Mouse (Mus musculus) heart, embryonic 14.5 days (tissue): ENCODE measurements around the gene Rtbdn. TPM values are rescaled to one million over a fixed set of nuclear protein-coding genes. Genes with fewer than 3 reads are reported as not detected.
"Not testable (repeated sequence)": the region's sequence is repeated elsewhere in the genome, so short reads cannot be mapped to it uniquely, and the experiment has no call there.

Experiments used
- ATAC-seq: fragments of 200-750 bp; cut with Nextera tagmentation; 2 replicates; pipeline ENCODE4 v1.8.0; 2017; ENCODE audit warnings: low read depth, moderate TSS enrichment; ENCODE audit not compliant: insufficient number of reproducible peaks, insufficient read depth, low FRiP score
- H3K27ac ChIP-seq, 2 experiments: fragments of 200-500 bp in 1 of 2; fragments of 300-500 bp in 1 of 2; sonication (generic) in 1 of 2; replicated peaks in 1 of 2; 2 replicates each; pipeline ENCODE4 v1.5.1; 2012 to 2014; ENCODE audit warnings: low read depth in 2 of 2, low read length in 2 of 2, control low read depth in 1 of 2, mild to moderate bottlenecking in 1 of 2, mixed read lengths in 1 of 2; ENCODE audit not compliant: control insufficient read depth in 1 of 2, insufficient read depth in 1 of 2
- H3K27me3 ChIP-seq: fragments of 300-500 bp; sonication (generic); 2 replicates; pipeline ENCODE4 v1.6.1; 2014; ENCODE audit warnings: mild to moderate bottlenecking, low read length, control low read depth; ENCODE audit not compliant: control insufficient read depth, insufficient read depth
- H3K36me3 ChIP-seq: fragments of 300-500 bp; sonication (generic); 2 replicates; pipeline ENCODE4 v1.6.1; 2014; ENCODE audit warnings: mild to moderate bottlenecking, control low read depth, low read length, mixed read lengths; ENCODE audit not compliant: control insufficient read depth, insufficient read depth
- H3K4me1 ChIP-seq, 2 experiments: fragments of 200-500 bp in 1 of 2; fragments of 300-500 bp in 1 of 2; sonication (generic) in 1 of 2; 2 replicates each; pipeline ENCODE4 v1.6.1; 2012 to 2014; ENCODE audit warnings: low read length in 2 of 2, control low read depth in 1 of 2, mixed read lengths in 1 of 2; ENCODE audit not compliant: control insufficient read depth in 2 of 2, insufficient read depth in 2 of 2
- H3K4me2 ChIP-seq: fragments of 300-500 bp; sonication (generic); 2 replicates; pipeline ENCODE4 v1.6.1; 2014; ENCODE audit warnings: mild to moderate bottlenecking, low read length
- H3K4me3 ChIP-seq, 2 experiments: fragments of 200-500 bp in 1 of 2; fragments of 300-500 bp in 1 of 2; sonication (generic) in 1 of 2; 2 replicates each; pipeline ENCODE4 v1.5.1; 2012 to 2014; ENCODE audit warnings: low read length in 2 of 2, mild to moderate bottlenecking in 2 of 2, control low read depth in 1 of 2, low read depth in 1 of 2, moderate library complexity in 1 of 2; ENCODE audit not compliant: control insufficient read depth in 1 of 2, insufficient read depth in 1 of 2
- H3K9ac ChIP-seq: fragments of 300-500 bp; sonication (generic); 2 replicates; pipeline ENCODE4 v1.6.1; 2014; ENCODE audit warnings: mild to moderate bottlenecking, low read length
- H3K9me3 ChIP-seq: fragments of 300-500 bp; sonication (generic); 2 replicates; pipeline ENCODE4 v1.6.1; 2016; ENCODE audit warnings: low read length, control low read depth; ENCODE audit not compliant: control insufficient read depth
- WGBS: fragments of 180-500 bp; shearing (Covaris S2); extraction: QIAGEN DNeasy Blood & Tissue Kit; methylation state at CpG from one replicate; pipeline ENCODE4 v1.1.7; 2014; 5-methylcytosine and 5-hydroxymethylcytosine counted together
- polyA plus RNA-seq: library from polyadenylated mRNA; unstranded; fragments of >200 nt; fragmentation: Nextera tagmentation; extraction: Ambion mirVana; gene quantifications from 2 replicates; pipeline ENCODE4 v1.2.1, GENCODE M21; 2014

The Rtbdn gene
- polyA plus RNA-seq, 1 experiment from 2014 or later = 0.12 TPM

- no peak overlapping the region for H3K9ac ChIP-seq
- no peak overlapping the region for H3K4me3 ChIP-seq
- 70% methylated on average over 8 of the region's 8 CpGs for WGBS
- no peak overlapping the region for H3K27ac ChIP-seq
- peaks cover 39% of the 10 kb centered on the region for H3K27me3 ChIP-seq
- H3K4me2 ChIP-seq = no peak overlapping the region
- no peak for ATAC-seq
- H3K9me3 ChIP-seq = no peaks in the 10 kb centered on the region
- no peaks in the 10 kb centered on the region for H3K36me3 ChIP-seq
- H3K4me1 ChIP-seq = peaks cover 5 to 7% of the 10 kb centered on the region in 2 experiments; a peak in 2 of 4 replicates
Observed at GRCm38 (mm10) chr8:84907493-84907892, 39.3 kb upstream of the Rtbdn start.

GRCm38 (mm10) chr8:84907979-84908378 is 38.8 kb upstream of the Rtbdn start:
- H3K27me3 ChIP-seq = peaks cover 44% of the 10 kb centered on the region
- not testable (repeated sequence) for ATAC-seq, H3K36me3 ChIP-seq, H3K9me3 ChIP-seq, H3K27ac ChIP-seq
- peak overlapping the region; percentile 94 for H3K4me2 ChIP-seq
- H3K4me1 ChIP-seq = peaks cover 5 to 11% of the 10 kb centered on the region in 2 experiments; a peak in 3 of 4 replicates
- H3K4me3 ChIP-seq = peak overlapping the region; percentile 21 to 51
- H3K9ac ChIP-seq = peak overlapping the region; percentile 48; the same call in 1 of the 2 replicates
- 30% methylated on average over 6 of the region's 7 CpGs for WGBS

GRCm38 (mm10) chr8:84908421-84909161 is 38.2 kb upstream of the Rtbdn start, which contains the start of gene Dnase2a:
Gene Dnase2a (plus strand): TSS chr8:84908560.
- peak within 1 kb of the TSS; percentile 75 for H3K9ac ChIP-seq
- H3K36me3 ChIP-seq = no peaks in the 10 kb centered on the region
- H3K4me1 ChIP-seq = peaks cover 4 to 11% of the 10 kb centered on the region in 2 experiments; a peak in 3 of 4 replicates
- peaks cover 50% of the 10 kb centered on the region for H3K27me3 ChIP-seq
- no peaks in the 10 kb centered on the region for H3K9me3 ChIP-seq
- no peak within 1 kb of the TSS; a peak in 1 of 4 replicates for H3K27ac ChIP-seq
- WGBS = under 1% methylated on average over 44 of the region's 45 CpGs
- peak; percentile 88 for ATAC-seq
- H3K4me2 ChIP-seq = peak within 1 kb of the TSS; percentile 94
- peak within 1 kb of the TSS; percentile 48 to 51 for H3K4me3 ChIP-seq

- H3K4me1 ChIP-seq = peaks cover 4 to 11% of the 10 kb centered on the region in 2 experiments; a peak in 2 of 4 replicates
- no peaks in the 10 kb centered on the region for H3K36me3 ChIP-seq
- H3K27ac ChIP-seq = no peak overlapping the region
- H3K27me3 ChIP-seq = peaks cover 54% of the 10 kb centered on the region
- ATAC-seq = no peak; the same call in 1 of the 2 replicates
- peaks cover 4% of the 10 kb centered on the region for H3K9me3 ChIP-seq
- H3K4me2 ChIP-seq = peak overlapping the region; percentile 94
- 49% methylated on average over 20 of the region's 20 CpGs for WGBS
- peak overlapping the region; percentile 48 to 51 for H3K4me3 ChIP-seq
- H3K9ac ChIP-seq = peak overlapping the region; percentile 75
Observed at GRCm38 (mm10) chr8:84909162-84909767, 37.5 kb upstream of the Rtbdn start.

- WGBS = 79% methylated on average over 5 of the region's 5 CpGs
- no peak overlapping the region for H3K9ac ChIP-seq
Observed at GRCm38 (mm10) chr8:84909949-84910348, 36.8 kb upstream of the Rtbdn start.

GRCm38 (mm10) chr8:84910551-84910950 is 36.2 kb upstream of the Rtbdn start:
- ATAC-seq = no peak
- Histone ChIP-seq H3K4me2 (no peak overlapping the region), H3K27ac (no peak overlapping the region), H3K36me3 (no peaks in the 10 kb centered on the region), H3K9me3 (peaks cover 5% of the 10 kb centered on the region), H3K4me1 (peaks cover 4 to 11% of the 10 kb centered on the region in 2 experiments; a peak in 2 of 4 replicates), H3K27me3 (peaks cover 53% of the 10 kb centered on the region), H3K4me3 (no peak overlapping the region), H3K9ac (no peak overlapping the region)
- 83% methylated on average over 6 of the region's 6 CpGs for WGBS

More at GRCm38 (mm10) chr8:84909949-84910348, 36.8 kb upstream of the Rtbdn start:
- Histone ChIP-seq H3K4me2 (no peak overlapping the region), H3K9me3 (peaks cover 5% of the 10 kb centered on the region), H3K27me3 (peaks cover 50% of the 10 kb centered on the region), H3K4me1 (peaks cover 4 to 11% of the 10 kb centered on the region in 2 experiments; a peak in 2 of 4 replicates), H3K27ac (no peak overlapping the region), H3K4me3 (no peak overlapping the region), H3K36me3 (no peaks in the 10 kb centered on the region)
- ATAC-seq = no peak

GRCm38 (mm10) chr8:84911854-84912253 is 34.9 kb upstream of the Rtbdn start:
- Histone ChIP-seq H3K9me3 (peaks cover 5% of the 10 kb centered on the region), H3K27me3 (peaks cover 66% of the 10 kb centered on the region), H3K27ac (no peak overlapping the region), H3K36me3 (no peaks in the 10 kb centered on the region), H3K9ac (no peak overlapping the region), H3K4me2 (no peak overlapping the region), H3K4me3 (no peak overlapping the region), H3K4me1 (peaks cover 4 to 11% of the 10 kb centered on the region in 2 experiments; a peak in 2 of 4 replicates)
- WGBS = 75% methylated on average over 9 of the region's 9 CpGs
- ATAC-seq = no peak
